11 mouse cellular contexts compared by ENCODE assay signal in the genomic region with DNA sequence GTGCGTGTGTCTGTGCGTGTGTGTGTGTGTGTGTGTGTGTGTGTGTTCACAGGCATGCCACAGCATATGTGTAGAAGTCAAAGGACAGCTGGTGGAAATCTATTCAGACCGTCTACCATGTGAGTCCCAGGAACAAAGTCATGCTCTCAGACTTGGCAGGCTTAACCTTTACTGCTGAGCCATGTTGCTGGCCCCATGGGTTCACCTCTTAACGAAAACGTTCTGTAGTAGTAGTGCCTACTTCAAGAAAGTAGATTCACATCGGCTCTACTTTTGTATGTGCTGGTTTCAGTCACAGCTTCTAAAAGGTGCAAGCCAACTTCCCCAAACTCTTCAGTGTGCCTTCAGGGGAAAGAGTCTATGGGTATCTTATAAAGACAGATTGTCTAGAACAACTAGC.
"Had no signal": no experiment of that assay in that cellular context is flagged by ENCODE, and none has a peak within 500 bp of the region (broad histone marks: within the 10 kb centered on the region; RNA-seq: fewer than 3 reads in every experiment).

No protein-coding gene starts in this region.

- DNase-seq: kidney, adult 8-10 months; kidney, postnatal 25 days; lung, adult 2 months; lung, postnatal 36 days; thymus, adult 18-20 months; thymus, postnatal 14 days had no signal

- ATAC-seq: lung, postnatal 0 days; midbrain, embryonic 13.5 days had no signal

- H3K4me2 ChIP-seq: midbrain, embryonic 13.5 days had no signal

- H3K27me3 ChIP-seq: midbrain, embryonic 13.5 days had no signal

- H3K9ac ChIP-seq: liver, embryonic 14.5 days; midbrain, embryonic 13.5 days had no signal

- H3K27ac ChIP-seq: left cerebral cortex, adult 2 months; limb, embryonic 10.5 days; liver, embryonic 14.5 days; midbrain, embryonic 13.5 days had no signal

- H3K4me3 ChIP-seq: left cerebral cortex, adult 2 months; limb, embryonic 10.5 days; midbrain, embryonic 13.5 days had no signal

- H3K9me3 ChIP-seq: limb, embryonic 10.5 days; midbrain, embryonic 13.5 days had no signal

- H3K36me3 ChIP-seq: limb, embryonic 10.5 days; midbrain, embryonic 13.5 days had no signal
